Mouse (Mus musculus) heart, embryonic 13.5 days (tissue): Measurements from ENCODE around the gene Hoxc11. TPM values are rescaled to one million over a fixed set of nuclear protein-coding genes. Genes with fewer than 3 reads are reported as not detected.

Source experiments
- ATAC-seq: fragments of 200-750 bp; cut with Nextera tagmentation; 2 replicates; pipeline ENCODE4 v1.8.0; 2017; ENCODE audit warnings: moderate TSS enrichment; ENCODE audit not compliant: insufficient number of reproducible peaks, low FRiP score, low TSS enrichment; ENCODE audit errors: extremely low read depth
- H3K27ac ChIP-seq: fragments of 300-500 bp; sonication (generic); replicated peaks from 2 replicates; pipeline ENCODE4 v1.5.1; 2015; ENCODE audit warnings: moderate library complexity, mild to moderate bottlenecking, inconsistent platforms
- H3K27me3 ChIP-seq: fragments of 300-500 bp; sonication (generic); replicated peaks from 2 replicates; pipeline ENCODE4 v1.6.1; 2015; ENCODE audit warnings: mild to moderate bottlenecking, inconsistent platforms
- H3K36me3 ChIP-seq: fragments of 300-500 bp; sonication (generic); 2 replicates; pipeline ENCODE4 v1.6.1; 2015; ENCODE audit warnings: mild to moderate bottlenecking, inconsistent platforms
- H3K4me1 ChIP-seq: fragments of 300-500 bp; sonication (generic); 2 replicates; pipeline ENCODE4 v1.6.1; 2015; ENCODE audit warnings: inconsistent platforms
- H3K4me2 ChIP-seq: fragments of 300-500 bp; sonication (generic); 2 replicates; pipeline ENCODE4 v1.6.1; 2015; ENCODE audit warnings: inconsistent platforms, mild to moderate bottlenecking, moderate library complexity
- H3K4me3 ChIP-seq: fragments of 300-500 bp; sonication (generic); 2 replicates; pipeline ENCODE4 v1.5.1; 2015; ENCODE audit warnings: moderate library complexity, mild to moderate bottlenecking, inconsistent platforms
- H3K9ac ChIP-seq: fragments of 300-500 bp; sonication (generic); 2 replicates; pipeline ENCODE4 v1.6.1; 2015; ENCODE audit warnings: inconsistent platforms, mild to moderate bottlenecking, moderate library complexity
- H3K9me3 ChIP-seq: fragments of 300-500 bp; sonication (generic); 2 replicates; pipeline ENCODE4 v1.6.1; 2016; ENCODE audit warnings: inconsistent platforms
- WGBS: fragments of 180-500 bp; shearing (Covaris S2); methylation state at CpG from one replicate; pipeline ENCODE4 v1.1.7; 2015; ENCODE audit warnings: mixed read lengths; 5-methylcytosine and 5-hydroxymethylcytosine counted together
- microRNA-seq: library from miRNA; unstranded; fragments of <30 nt; microRNA quantifications from one replicate; pipeline ENCODE4, GENCODE M21; 2016
- polyA plus RNA-seq: library from polyadenylated mRNA; unstranded; fragments of >200 nt; fragmentation: Nextera tagmentation; extraction: Ambion mirVana; gene quantifications from 2 replicates; pipeline ENCODE4 v1.2.1, GENCODE M21; 2015

Gene Hoxc11
- polyA plus RNA-seq, 1 experiment from 2014 or later = not detected

DNA sequence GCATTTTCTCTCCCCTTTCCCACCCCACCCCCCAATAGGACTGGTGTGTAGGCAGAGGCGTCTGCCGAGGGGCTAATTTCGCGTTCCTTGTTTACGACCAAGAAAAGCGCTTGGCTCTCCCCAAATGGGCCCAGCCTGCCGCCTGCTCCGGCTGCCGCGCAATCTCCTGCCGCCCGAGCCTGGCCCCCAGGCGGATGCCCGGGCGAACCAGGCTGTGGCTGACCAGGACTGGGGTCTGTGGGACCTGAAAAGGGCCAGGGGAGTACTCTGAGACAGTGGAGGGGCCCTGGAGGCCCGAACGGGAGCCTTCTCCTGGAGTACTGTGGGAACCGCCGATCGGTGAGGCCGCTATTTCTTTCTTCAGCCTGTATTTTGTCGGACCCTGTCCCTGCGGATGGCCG, 46.3 kb downstream of the Hoxc11 start:
- H3K9me3 ChIP-seq = no peaks in the 10 kb centered on the region
- peaks cover 30% of the 10 kb centered on the region for H3K4me1 ChIP-seq
- no peaks in the 10 kb centered on the region for H3K36me3 ChIP-seq
- H3K27ac ChIP-seq = no peak overlapping the region
- H3K4me3 ChIP-seq = peak overlapping the region; percentile 21
- H3K27me3 ChIP-seq = peaks cover 100% of the 10 kb centered on the region
- 8% methylated on average over 24 of the region's 24 CpGs for WGBS
- peak overlapping the region; percentile 81 for H3K4me2 ChIP-seq
- peak overlapping the region; percentile 65 for H3K9ac ChIP-seq
- ATAC-seq = no peak

- 19% methylated on average over 2 of the region's 2 CpGs for WGBS
Observed at GRCm38 (mm10) chr15:103001370-103001769, 47.1 kb downstream of the Hoxc11 start.

GRCm38 (mm10) chr15:103002156-103002555, 47.9 kb downstream of the Hoxc11 start:
- H3K4me1 ChIP-seq = peaks cover 30% of the 10 kb centered on the region
- 38% methylated on average over 4 of the region's 4 CpGs for WGBS

More at GRCm38 (mm10) chr15:103001370-103001769, 47.1 kb downstream of the Hoxc11 start:
- no peak for ATAC-seq
- no peaks in the 10 kb centered on the region for H3K9me3 ChIP-seq
- peak overlapping the region; percentile 81 for H3K4me2 ChIP-seq
- H3K27me3 ChIP-seq = peaks cover 100% of the 10 kb centered on the region
- H3K9ac ChIP-seq = no peak overlapping the region
- no peaks in the 10 kb centered on the region for H3K36me3 ChIP-seq
- no peak overlapping the region for H3K27ac ChIP-seq
- H3K4me1 ChIP-seq = peaks cover 30% of the 10 kb centered on the region
- no peak overlapping the region for H3K4me3 ChIP-seq

GRCm38 (mm10) chr15:103002821-103003448, 48.7 kb downstream of the Hoxc11 start:
- no peak overlapping the region for H3K9ac ChIP-seq
- no peak overlapping the region for H3K4me3 ChIP-seq
- peaks cover 30% of the 10 kb centered on the region for H3K4me1 ChIP-seq
- H3K27me3 ChIP-seq = peaks cover 100% of the 10 kb centered on the region
- WGBS = 19% methylated on average over 13 of the region's 13 CpGs
- no peaks in the 10 kb centered on the region for H3K9me3 ChIP-seq
- no peak for ATAC-seq
- no peak overlapping the region for H3K27ac ChIP-seq
- no peaks in the 10 kb centered on the region for H3K36me3 ChIP-seq
- no peak overlapping the region for H3K4me2 ChIP-seq

More at GRCm38 (mm10) chr15:103002156-103002555, 47.9 kb downstream of the Hoxc11 start:
- H3K4me2 ChIP-seq = no peak overlapping the region
- no peak for ATAC-seq
- no peak overlapping the region for H3K27ac ChIP-seq
- no peaks in the 10 kb centered on the region for H3K36me3 ChIP-seq
- no peak overlapping the region for H3K9ac ChIP-seq
- H3K9me3 ChIP-seq = no peaks in the 10 kb centered on the region
- H3K27me3 ChIP-seq = peaks cover 100% of the 10 kb centered on the region
- no peak overlapping the region for H3K4me3 ChIP-seq

DNA sequence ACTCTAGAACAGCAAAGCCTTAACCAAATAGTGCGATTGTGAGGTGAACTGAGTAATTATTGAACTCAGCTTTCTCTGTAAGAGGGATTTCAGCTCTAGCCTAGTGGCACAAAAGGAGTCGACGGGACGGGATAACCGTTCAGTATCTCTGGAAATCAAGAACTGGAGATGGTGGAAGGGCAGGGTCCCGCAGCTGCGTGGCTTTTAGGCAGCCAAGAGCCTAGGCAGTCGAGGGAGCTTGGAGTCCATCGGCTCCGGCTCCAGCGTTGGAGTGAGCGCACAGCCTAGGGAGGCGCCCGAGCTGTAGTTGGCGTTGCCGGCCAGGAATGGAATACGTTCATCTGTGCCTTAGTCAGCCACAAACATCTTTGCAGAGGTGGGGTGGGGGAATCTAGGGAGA, 51.1 kb downstream of the Hoxc11 start:
- H3K4me2 ChIP-seq = no peak overlapping the region
- H3K27me3 ChIP-seq = peaks cover 100% of the 10 kb centered on the region
- H3K4me3 ChIP-seq = no peak overlapping the region
- peaks cover 14% of the 10 kb centered on the region for H3K4me1 ChIP-seq
- no peak overlapping the region for H3K27ac ChIP-seq
- H3K9me3 ChIP-seq = no peaks in the 10 kb centered on the region
- 1% methylated on average over 17 of the region's 17 CpGs for WGBS
- H3K36me3 ChIP-seq = no peaks in the 10 kb centered on the region
- no peak for ATAC-seq
- H3K9ac ChIP-seq = no peak overlapping the region

DNA sequence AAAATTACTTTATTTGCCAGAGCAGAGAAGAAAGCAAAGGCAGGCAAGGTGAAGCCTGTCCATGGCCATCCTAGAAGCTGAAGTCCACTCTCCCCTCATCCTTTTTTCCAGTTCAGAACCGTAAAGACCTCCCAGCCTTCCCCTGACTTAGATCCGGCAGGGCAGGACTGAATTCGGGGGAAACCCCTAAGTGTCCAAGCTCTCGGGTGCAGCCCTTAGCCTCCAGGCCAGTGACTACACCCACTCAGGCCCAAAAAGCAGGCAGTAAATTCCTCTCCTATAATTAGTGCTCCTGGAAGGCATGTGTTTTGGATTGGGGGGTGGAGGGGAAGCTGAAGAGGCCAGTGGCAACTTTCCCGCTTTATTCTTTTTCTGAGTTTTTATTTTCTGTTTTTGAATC, 51.6 kb downstream of the Hoxc11 start:
- WGBS = 5% methylated on average over 5 of the region's 5 CpGs
- peaks cover 9% of the 10 kb centered on the region for H3K4me1 ChIP-seq
- peaks cover 100% of the 10 kb centered on the region for H3K27me3 ChIP-seq
- no peak overlapping the region for H3K9ac ChIP-seq
- no peak overlapping the region for H3K4me2 ChIP-seq
- no peak for ATAC-seq
- no peak overlapping the region for H3K27ac ChIP-seq
- no peaks in the 10 kb centered on the region for H3K36me3 ChIP-seq
- no peaks in the 10 kb centered on the region for H3K9me3 ChIP-seq
- H3K4me3 ChIP-seq = no peak overlapping the region

GRCm38 (mm10) chr15:103006326-103006725, 52.1 kb downstream of the Hoxc11 start:
- no peaks in the 10 kb centered on the region for H3K36me3 ChIP-seq
- H3K4me1 ChIP-seq = peaks cover 4% of the 10 kb centered on the region
- 12% methylated on average over 1 of the region's 1 CpGs for WGBS
- no peak overlapping the region for H3K27ac ChIP-seq
- no peak for ATAC-seq
- no peak overlapping the region for H3K9ac ChIP-seq
- H3K27me3 ChIP-seq = peaks cover 100% of the 10 kb centered on the region
- no peaks in the 10 kb centered on the region for H3K9me3 ChIP-seq
- H3K4me2 ChIP-seq = no peak overlapping the region
- H3K4me3 ChIP-seq = no peak overlapping the region

Small RNA genes within 50 kb of the gene (microRNA-seq; reads per million reads assigned to microRNA genes)
- 6.3 reads per million, percentile 22 among the genes with 10 or more reads in this experiment for gene Mir196a-2

Other genes starting within 250 kb of the Hoxc11 start
- gene Calcoco1, start 232.2 kb upstream of the Hoxc11 start, polyA plus RNA-seq = 50.8 and 54.6 TPM in 2 replicates
- gene Hoxc13, start 33.3 kb upstream of the Hoxc11 start, polyA plus RNA-seq = 0.13 TPM in 1 of 2 replicates, not detected in the other
- gene Hoxc12, start 17.7 kb upstream of the Hoxc11 start, polyA plus RNA-seq = not detected in 2 replicates
- gene Hoxc10, start 12.4 kb downstream of the Hoxc11 start, polyA plus RNA-seq = not detected in 2 replicates
- gene Hoxc5, start 13.0 kb downstream of the Hoxc11 start, polyA plus RNA-seq = 0.57 and 1.6 TPM in 2 replicates
- gene Hoxc9, start 22.0 kb downstream of the Hoxc11 start, polyA plus RNA-seq = not detected in 2 replicates
- gene Hoxc8, start 36.2 kb downstream of the Hoxc11 start, polyA plus RNA-seq = 0.06 TPM in 1 of 2 replicates, not detected in the other
- gene Hoxc6, start 43.8 kb downstream of the Hoxc11 start, polyA plus RNA-seq = 0.22 and 0.25 TPM in 2 replicates
- gene Hoxc4, start 64.5 kb downstream of the Hoxc11 start, polyA plus RNA-seq = 0.39 and 0.98 TPM in 2 replicates
- 15.8 and 16.2 TPM in 2 replicates for gene Smug1, start 212.7 kb downstream of the Hoxc11 start, polyA plus RNA-seq